Mouse (Mus musculus) myocyte (in vitro differentiated cells): ENCODE measurements around the gene Slc15a4.

Experiments used
- CEBPB ChIP-seq: IDR thresholded peaks from 2 replicates; pipeline ENCODE4 v1.6.1; 2011; ENCODE audit warnings: mild to moderate bottlenecking, moderate library complexity; ENCODE audit not compliant: poor library complexity, insufficient read depth, severe bottlenecking
- E2F4 ChIP-seq: IDR thresholded peaks from one replicate; pipeline ENCODE4 v1.6.1; 2011; ENCODE audit warnings: mild to moderate bottlenecking, control low read depth, moderate library complexity; ENCODE audit not compliant: insufficient read depth
- MAX ChIP-seq: IDR thresholded peaks from one replicate; pipeline ENCODE4 v1.6.1; 2011; ENCODE audit warnings: low read depth, mild to moderate bottlenecking, control low read depth
- MYOG ChIP-seq, 3 experiments: IDR thresholded peaks; one replicate each; pipeline ENCODE4 v1.6.1; 2011; ENCODE audit warnings: control low read depth in 2 of 3, low read depth in 2 of 3, mild to moderate bottlenecking in 2 of 3; ENCODE audit not compliant: insufficient read length in 2 of 3, control insufficient read depth in 1 of 3, insufficient read depth in 1 of 3
- POLR2A ChIP-seq: IDR thresholded peaks from one replicate; pipeline ENCODE4 v1.6.1; 2011; ENCODE audit warnings: low read depth, mild to moderate bottlenecking, control low read depth, moderate library complexity; ENCODE audit not compliant: insufficient read length
- POLR2AphosphoS2 ChIP-seq: IDR thresholded peaks from one replicate; pipeline ENCODE4 v1.6.1; 2011; ENCODE audit warnings: low read depth, control low read depth; ENCODE audit not compliant: insufficient read length
- SRF ChIP-seq: IDR thresholded peaks from one replicate; pipeline ENCODE4 v1.6.1; 2011; ENCODE audit warnings: low read depth; ENCODE audit not compliant: control insufficient read depth, insufficient read length
- TCF12 ChIP-seq: IDR thresholded peaks from one replicate; pipeline ENCODE4 v1.6.1; 2011; ENCODE audit warnings: mild to moderate bottlenecking, control low read depth; ENCODE audit not compliant: poor library complexity, insufficient read depth, severe bottlenecking
- TCF3 ChIP-seq: IDR thresholded peaks from one replicate; pipeline ENCODE4 v1.6.1; 2011; ENCODE audit warnings: low read depth, control low read depth; ENCODE audit not compliant: insufficient read length
- USF1 ChIP-seq: IDR thresholded peaks from one replicate; pipeline ENCODE4 v1.6.1; 2011; ENCODE audit warnings: low read depth, mild to moderate bottlenecking, control low read depth, moderate library complexity

GRCm38 (mm10) chr5:127612397-127612796 is 20.3 kb downstream of the Slc15a4 start:
- no peak for TF ChIP-seq TCF12
- no peak for TF ChIP-seq TCF3
- TF ChIP-seq POLR2AphosphoS2: no peak
- no peak for TF ChIP-seq POLR2A
- TF ChIP-seq E2F4: no peak
- TF ChIP-seq CEBPB: no peak
- TF ChIP-seq MAX: no peak
- no peak for TF ChIP-seq MYOG (IDR thresholded peaks at IDR 0.05; ENCODE audit: control insufficient read depth in 1 of 3, insufficient read depth in 1 of 3, insufficient read length in 2 of 3, low read depth in 2 of 3)
- no peak for TF ChIP-seq SRF
- no peak for TF ChIP-seq USF1
